Mouse (Mus musculus) heart, adult 2 months (tissue): ENCODE measurements around the gene Ccdc65.
A peak's percentile ranks its signal among the peaks of the same experiment; 100 is the strongest.

Experiments used
- CTCF ChIP-seq: fragments of 200-600 bp; IDR thresholded peaks from 2 replicates; pipeline ENCODE4 v1.8.1; 2022; ENCODE audit warnings: antibody characterized with exemption, mild to moderate bottlenecking, moderate library complexity
- EP300 ChIP-seq: fragments of 200-500 bp; IDR thresholded peaks from 2 replicates; pipeline ENCODE4 v1.6.1; 2011; ENCODE audit warnings: low read depth, low read length, control low read depth; ENCODE audit not compliant: insufficient read depth
- POLR2A ChIP-seq: fragments of 200-500 bp; IDR thresholded peaks from 2 replicates; pipeline ENCODE4 v1.6.1; 2011; ENCODE audit warnings: mild to moderate bottlenecking, low read depth, low read length, control low read depth; ENCODE audit not compliant: insufficient read depth

- TF ChIP-seq CTCF, result peak; percentile 96
- TF ChIP-seq POLR2A, result no peak
- peak; percentile 59; the same call in 1 of the 2 replicates for TF ChIP-seq EP300
These were observed 8.6 kb upstream of the Ccdc65 start for GRCm38 (mm10) chr15:98699190-98700105.
